Mouse (Mus musculus) 416B (cell line): Measurements from ENCODE around the gene Lrrk2.

ENCODE experiments used
- DNase-seq: peaks from one replicate; pipeline ENCODE4 v3.0.0; 2011; ENCODE audit warnings: low read depth

Gene Lrrk2

DNA sequence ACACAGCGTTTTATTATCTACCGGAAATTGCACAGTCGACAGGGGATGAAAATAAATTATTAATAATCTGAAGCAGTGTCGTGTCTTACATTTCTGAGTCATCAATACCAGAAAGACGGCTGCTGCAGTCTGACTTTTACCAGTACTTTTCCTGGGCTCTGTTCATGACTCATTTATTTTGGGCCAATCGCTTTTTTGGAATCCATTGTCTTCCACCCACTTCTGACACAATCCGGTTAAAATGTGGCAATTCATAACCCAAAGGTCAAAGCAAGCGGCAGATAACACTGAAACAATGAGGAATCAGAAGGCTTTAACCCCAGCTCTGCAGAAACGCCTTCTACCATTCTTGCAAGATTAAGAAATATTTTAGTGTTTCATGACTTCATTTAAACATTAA lies 17.7 kb downstream of the Lrrk2 start:
- DNase-seq = no peak

DNA sequence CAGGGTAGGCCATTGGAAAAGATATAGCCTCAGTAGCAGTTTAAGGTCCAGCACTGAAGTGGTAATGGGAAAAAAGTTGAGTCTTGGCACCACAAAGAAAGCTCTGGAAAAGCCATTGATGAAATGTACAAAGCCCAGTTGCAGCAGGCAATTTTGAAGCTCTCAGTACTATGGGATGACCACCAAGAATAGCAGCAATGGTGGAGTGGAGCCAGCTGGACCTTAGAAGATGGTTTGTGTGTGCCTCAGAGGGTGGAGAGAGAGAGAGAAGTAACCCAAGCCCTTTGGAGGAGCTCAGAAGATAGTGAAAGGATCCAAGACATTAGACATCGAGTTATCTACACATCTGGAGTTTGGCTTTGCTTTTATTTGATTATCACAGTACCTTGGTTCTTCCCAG lies 20.1 kb downstream of the Lrrk2 start:
- DNase-seq = no peak

DNA sequence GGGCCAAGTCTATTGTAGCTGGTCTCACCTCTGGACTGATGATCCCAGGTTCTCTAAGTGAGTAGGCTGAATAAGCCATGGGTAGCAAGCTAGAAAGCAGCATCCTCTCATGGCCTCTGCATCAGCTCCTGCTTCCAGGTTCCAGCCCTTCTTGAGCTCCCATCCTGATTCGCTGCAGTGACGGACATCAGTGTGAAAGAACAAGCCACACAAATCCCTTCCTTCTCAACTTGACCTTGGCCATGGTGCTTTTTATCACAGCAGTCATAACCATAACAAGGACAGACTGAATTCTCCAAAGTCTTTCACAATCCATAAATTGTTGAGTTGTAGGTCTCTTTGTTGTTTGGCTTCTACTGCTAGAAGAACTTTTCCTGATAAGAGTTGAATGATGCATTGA lies 20.9 kb downstream of the Lrrk2 start:
- no peak for DNase-seq

GRCm38 (mm10) chr15:91700841-91701240 lies 27.9 kb downstream of the Lrrk2 start:
- DNase-seq = no peak

DNA sequence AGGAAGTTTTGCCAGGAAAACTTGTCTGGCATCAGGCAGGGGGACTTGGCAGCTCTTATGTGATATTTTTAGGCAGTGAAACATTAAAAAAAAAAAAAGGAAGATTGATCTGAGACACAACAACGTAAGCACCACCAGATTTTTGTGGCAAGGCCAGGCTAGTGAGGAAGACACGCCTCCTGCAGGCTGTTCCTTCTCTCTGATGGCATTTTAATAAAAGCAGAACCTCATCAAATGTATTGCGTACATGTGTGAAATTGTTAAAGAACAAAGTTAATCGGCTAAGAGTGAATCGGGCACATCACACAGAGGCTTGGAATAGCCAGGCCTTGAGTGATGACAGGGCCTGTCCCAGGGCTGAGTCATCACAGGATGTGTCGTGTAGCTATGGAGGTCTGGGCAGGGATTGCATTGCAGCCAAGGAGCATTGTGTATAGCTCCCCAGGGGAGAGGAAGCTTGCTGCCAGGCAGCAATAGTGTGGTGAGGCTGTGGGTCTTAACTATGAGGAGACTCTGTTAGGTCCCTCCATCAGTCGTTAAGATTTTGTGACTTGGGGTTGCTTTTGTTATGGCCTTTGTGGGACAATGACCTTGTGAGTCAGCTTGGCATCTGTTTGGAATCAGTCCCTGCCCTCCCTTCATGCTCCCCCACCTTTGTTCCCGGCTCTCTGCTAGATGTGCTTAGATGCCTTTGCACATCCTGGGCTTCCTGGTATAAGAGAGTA lies 30.2 kb downstream of the Lrrk2 start:
- DNase-seq = no peak

DNA sequence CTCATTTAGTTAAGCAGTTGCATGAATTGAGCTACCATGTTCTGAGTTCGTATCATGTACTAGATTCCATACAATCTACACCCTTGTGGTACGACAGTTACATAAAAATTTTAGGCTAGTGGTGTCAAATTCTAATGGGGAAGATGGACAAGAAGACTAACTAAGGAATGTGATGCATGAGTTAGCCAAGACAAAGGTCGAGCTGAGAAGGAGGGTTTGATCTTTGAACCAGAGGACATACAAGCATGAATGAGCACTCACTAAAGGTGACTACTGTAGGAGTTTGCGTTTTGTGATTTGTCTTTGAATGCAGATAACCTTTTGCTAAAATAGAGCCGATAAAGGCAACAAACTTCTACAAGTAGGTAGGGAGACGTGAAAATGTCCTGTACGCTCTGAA lies 31.1 kb downstream of the Lrrk2 start:
- no peak for DNase-seq

GRCm38 (mm10) chr15:91709207-91710130 lies 36.5 kb downstream of the Lrrk2 start:
- DNase-seq = no peak

DNA sequence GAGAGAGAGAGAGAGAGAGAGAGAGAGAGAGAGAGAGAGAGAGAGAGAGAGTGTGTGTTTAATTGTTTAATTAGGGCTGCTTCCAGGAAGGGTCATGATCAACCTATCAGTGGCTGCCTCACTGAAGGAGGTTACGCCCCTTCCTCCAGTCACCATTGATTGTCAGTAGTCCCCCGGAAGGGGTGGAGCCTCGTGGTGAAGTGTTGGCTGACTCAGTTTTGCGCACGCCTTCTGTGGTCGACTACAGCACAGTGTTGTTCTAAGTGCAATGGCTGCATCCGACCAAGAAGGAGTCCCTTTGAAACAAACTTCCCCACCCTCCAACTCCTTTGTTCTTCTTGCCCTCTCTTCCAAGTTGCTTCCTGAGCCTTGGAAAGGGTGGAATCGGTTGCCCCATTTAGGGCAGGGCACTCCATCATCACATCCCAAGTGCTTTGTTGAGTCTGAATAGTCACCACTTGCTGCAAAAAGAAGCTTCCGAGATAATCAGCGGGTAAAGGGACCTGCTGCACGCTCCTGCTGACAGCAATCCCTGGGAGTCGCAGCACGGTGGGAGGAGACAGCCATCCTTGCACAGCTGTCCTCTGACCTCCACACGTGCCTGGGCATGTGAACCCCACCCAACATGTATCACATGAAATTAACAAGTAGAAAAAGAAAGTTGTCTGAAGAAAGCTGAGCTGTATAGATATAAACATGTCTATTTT lies 62.4 kb downstream of the Lrrk2 start:
- DNase-seq = no peak

- DNase-seq = peak; percentile 7
These were observed 64.0 kb downstream of the Lrrk2 start for GRCm38 (mm10) chr15:91736791-91737533.

- no peak for DNase-seq
These were observed 65.8 kb downstream of the Lrrk2 start for GRCm38 (mm10) chr15:91738808-91739207.

DNA sequence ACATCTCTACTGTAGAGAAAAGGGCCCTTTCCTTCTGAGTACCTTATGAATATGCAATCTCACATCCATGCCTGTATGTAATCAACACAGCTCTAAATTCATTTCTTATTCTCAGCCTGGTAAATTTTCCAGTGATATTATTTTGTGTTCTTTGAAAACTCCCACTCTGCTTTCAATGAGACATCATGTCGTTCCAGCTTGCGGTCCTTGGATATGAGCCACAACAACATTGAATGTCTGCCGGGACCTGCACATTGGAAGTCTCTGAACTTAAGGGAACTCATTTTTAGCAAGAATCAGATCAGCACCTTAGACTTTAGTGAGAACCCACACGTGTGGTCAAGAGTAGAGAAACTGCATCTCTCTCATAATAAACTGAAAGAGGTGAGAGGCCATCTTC lies 72.5 kb downstream of the Lrrk2 start:
- DNase-seq = no peak

GRCm38 (mm10) chr15:91752111-91752510 lies 79.1 kb downstream of the Lrrk2 start:
- no peak for DNase-seq

GRCm38 (mm10) chr15:91753378-91754080 lies 80.6 kb downstream of the Lrrk2 start:
- DNase-seq = no peak

DNA sequence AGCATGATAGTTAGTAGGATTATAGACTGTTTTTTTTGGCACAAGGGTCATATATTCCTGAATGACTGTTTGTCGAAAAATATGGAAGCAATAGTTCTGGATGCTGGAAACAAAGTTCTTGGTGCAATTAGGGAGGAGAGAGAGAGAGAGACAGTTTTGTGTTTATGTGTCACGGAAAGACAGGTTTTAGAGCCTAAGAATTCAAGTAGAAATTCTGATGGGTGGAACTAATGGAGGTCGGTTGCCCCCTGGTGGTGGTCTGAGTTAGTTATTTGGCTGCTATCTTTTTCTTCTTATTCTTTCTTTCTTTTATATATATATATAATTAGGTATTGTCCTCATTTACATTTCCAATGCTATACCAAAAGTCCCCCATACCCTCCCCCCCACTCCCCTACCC lies 81.6 kb downstream of the Lrrk2 start:
- DNase-seq = peak; percentile 52

- DNase-seq = no peak
These were observed 82.8 kb downstream of the Lrrk2 start for GRCm38 (mm10) chr15:91755756-91756155.

- DNase-seq = no peak
These were observed 99.1 kb downstream of the Lrrk2 start for GRCm38 (mm10) chr15:91772041-91772440.

GRCm38 (mm10) chr15:91779166-91779565 lies 106.2 kb downstream of the Lrrk2 start:
- DNase-seq = no peak

DNA sequence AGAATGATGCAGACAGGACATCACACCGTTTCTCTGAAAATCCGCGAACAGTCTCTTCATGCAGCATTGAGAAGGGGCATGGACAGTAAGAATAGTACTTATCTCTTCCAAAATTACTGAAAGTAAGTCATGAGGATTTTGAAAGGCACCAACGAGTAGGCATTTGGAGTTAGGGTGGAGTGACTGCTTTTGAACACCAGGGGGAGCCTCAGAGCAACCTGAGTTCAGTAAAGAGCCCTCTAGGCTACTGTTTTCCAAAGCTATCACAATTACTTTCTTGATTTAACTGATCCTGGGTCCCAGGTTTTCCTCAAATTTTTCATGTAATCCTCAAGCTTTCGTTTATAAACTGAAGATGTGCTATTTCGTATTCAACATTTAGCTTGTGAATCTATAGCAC lies 108.2 kb downstream of the Lrrk2 start:
- peak; percentile 38 for DNase-seq

DNA sequence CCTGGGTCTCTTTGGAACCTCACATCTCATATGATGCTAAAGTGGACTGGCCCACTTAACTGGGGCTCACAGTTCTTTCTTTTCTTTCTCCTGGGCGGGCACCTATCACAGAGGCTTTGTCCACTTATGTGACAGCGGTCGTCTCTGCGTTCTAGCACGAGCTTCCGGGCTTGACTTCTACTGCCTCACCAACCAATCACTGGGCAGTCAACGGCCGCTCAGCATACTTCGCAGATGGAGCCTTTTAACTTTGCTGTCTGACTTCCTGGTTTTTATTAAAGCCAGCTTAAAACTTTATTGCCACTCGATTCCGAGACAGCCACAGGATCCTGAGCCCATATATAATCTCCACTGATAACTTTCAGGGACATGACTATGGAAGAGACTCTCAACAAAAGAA lies 115.4 kb downstream of the Lrrk2 start:
- no peak for DNase-seq

DNA sequence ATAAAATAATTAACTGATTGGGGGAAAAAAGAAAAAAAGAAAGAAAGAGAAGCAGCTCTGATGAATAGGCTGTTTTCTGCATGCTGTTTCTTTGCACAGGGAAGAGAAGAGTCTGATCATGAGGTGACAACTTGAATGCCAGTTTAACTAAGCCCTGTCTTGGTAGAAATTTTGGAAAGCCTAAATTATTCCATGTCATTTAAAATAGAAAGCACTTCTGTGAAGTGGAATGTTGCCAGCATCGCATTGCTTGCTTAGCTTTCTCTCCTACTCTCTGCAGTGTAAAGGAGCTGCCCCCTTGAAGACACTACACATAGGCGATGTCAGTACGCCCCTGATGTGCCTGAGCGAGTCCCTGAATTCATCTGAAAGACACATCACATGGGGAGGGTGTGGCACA lies 133.5 kb downstream of the Lrrk2 start:
- DNase-seq = no peak

- no peak for DNase-seq
These were observed 162.3 kb downstream of the Lrrk2 start for GRCm38 (mm10) chr15:91835319-91835718.
